Mouse (Mus musculus) midbrain, embryonic 14.5 days (tissue): ENCODE data around the gene Map4k4. TPM values are rescaled to one million over a fixed set of nuclear protein-coding genes. Genes with fewer than 3 reads are reported as not detected.

Source experiments
- ATAC-seq: fragments of 200-750 bp; cut with Nextera tagmentation; 2 replicates; pipeline ENCODE4 v1.8.0; 2017; ENCODE audit warnings: moderate number of reproducible peaks, moderate library complexity; ENCODE audit not compliant: low FRiP score, low TSS enrichment
- DNase-seq: peaks from one replicate; pipeline ENCODE4 v3.0.0-alpha.2; 2015
- H3K27ac ChIP-seq: fragments of 300-500 bp; sonication (generic); replicated peaks from 2 replicates; pipeline ENCODE4 v1.5.1; 2014; ENCODE audit warnings: mild to moderate bottlenecking, low read depth, low read length, moderate library complexity
- H3K27me3 ChIP-seq: fragments of 300-500 bp; sonication (generic); 2 replicates; pipeline ENCODE4 v1.6.1; 2014; ENCODE audit warnings: low read length, control low read depth, mixed read lengths; ENCODE audit not compliant: control insufficient read depth, insufficient read depth
- H3K36me3 ChIP-seq: fragments of 300-500 bp; sonication (generic); 2 replicates; pipeline ENCODE4 v1.6.1; 2014; ENCODE audit warnings: low read length, control low read depth; ENCODE audit not compliant: control insufficient read depth, insufficient read depth
- H3K4me1 ChIP-seq: fragments of 300-500 bp; sonication (generic); 2 replicates; pipeline ENCODE4 v1.6.1; 2014; ENCODE audit warnings: mild to moderate bottlenecking, antibody characterized with exemption, low read length, control low read depth; ENCODE audit not compliant: control insufficient read depth, insufficient read depth
- H3K4me2 ChIP-seq: fragments of 300-500 bp; sonication (generic); 2 replicates; pipeline ENCODE4 v1.6.1; 2014; ENCODE audit warnings: mild to moderate bottlenecking, low read length, moderate library complexity
- H3K4me3 ChIP-seq: fragments of 300-500 bp; sonication (generic); replicated peaks from 2 replicates; pipeline ENCODE4 v1.5.1; 2014; ENCODE audit warnings: low read depth, low read length
- H3K9ac ChIP-seq: fragments of 300-500 bp; sonication (generic); replicated peaks from 2 replicates; pipeline ENCODE4 v1.6.1; 2014; ENCODE audit warnings: mild to moderate bottlenecking, low read length, moderate library complexity
- H3K9me3 ChIP-seq: fragments of 300-500 bp; sonication (generic); 2 replicates; pipeline ENCODE4 v1.6.1; 2016; ENCODE audit warnings: low read length, control low read depth, mixed read lengths; ENCODE audit not compliant: control insufficient read depth
- WGBS: fragments of 180-500 bp; shearing (Covaris S2); extraction: QIAGEN DNeasy Blood & Tissue Kit; methylation state at CpG from one replicate; pipeline ENCODE4 v1.1.7; 2014; 5-methylcytosine and 5-hydroxymethylcytosine counted together
- polyA plus RNA-seq: library from polyadenylated mRNA; unstranded; fragments of >200 nt; fragmentation: Nextera tagmentation; extraction: Ambion mirVana; gene quantifications from 2 replicates; pipeline ENCODE4 v1.2.1, GENCODE M21; 2014

Map4k4 gene
- polyA plus RNA-seq, 1 experiment from 2014 or later, result 56.7 TPM

DNA sequence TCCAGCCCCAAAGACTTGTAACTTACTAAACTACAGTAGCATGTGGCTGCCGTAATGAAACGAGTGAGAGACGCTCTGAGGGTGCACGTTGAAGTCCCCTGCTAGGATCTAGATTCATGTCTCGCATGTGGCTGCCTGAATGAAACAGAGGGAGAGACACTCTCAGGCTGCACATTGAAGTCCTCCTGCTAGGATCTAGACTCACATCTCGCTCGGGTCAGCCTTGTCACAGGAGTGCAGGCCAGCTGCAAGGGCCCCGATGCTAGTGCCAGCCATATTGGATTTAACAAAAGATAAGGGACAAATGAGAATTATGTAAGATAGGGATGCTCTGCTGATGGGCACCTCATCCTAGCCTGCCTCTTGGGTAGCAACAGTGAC is 130.3 kb downstream of the Map4k4 start:
- peaks cover 25% of the 10 kb centered on the region for H3K36me3 ChIP-seq
- H3K27me3 ChIP-seq, result no peaks in the 10 kb centered on the region
- no peaks in the 10 kb centered on the region for H3K9me3 ChIP-seq
- H3K27ac ChIP-seq, result no peak overlapping the region
- no peak for ATAC-seq
- 92% methylated on average over 8 of the region's 8 CpGs for WGBS
- H3K9ac ChIP-seq, result no peak overlapping the region
- DNase-seq, result no peak
- H3K4me1 ChIP-seq, result no peaks in the 10 kb centered on the region
- no peak overlapping the region for H3K4me3 ChIP-seq
- no peak overlapping the region for H3K4me2 ChIP-seq

DNA sequence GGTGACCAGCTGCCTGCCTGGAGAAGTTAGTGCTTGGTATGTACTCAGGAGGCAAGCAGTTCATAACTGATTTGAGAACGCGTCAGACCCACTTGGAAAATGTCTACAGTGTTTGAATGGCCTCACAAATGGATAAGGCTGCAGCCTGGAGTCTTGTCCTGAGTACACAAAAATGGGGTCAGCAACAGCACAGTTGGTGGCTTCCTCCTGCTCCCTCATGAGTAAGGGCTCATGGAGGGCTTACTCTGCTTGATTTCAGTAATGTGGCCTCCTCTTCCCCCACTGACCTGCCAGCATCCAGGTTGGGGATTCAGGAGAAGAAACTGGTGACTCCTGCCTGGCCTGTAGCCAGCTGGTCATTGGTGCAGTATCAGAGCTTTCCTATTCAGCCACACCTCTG is 130.9 kb downstream of the Map4k4 start:
- peaks cover 19% of the 10 kb centered on the region for H3K36me3 ChIP-seq
- no peak overlapping the region for H3K27ac ChIP-seq
- ATAC-seq (no peak), DNase-seq (no peak)
- no peaks in the 10 kb centered on the region for H3K27me3 ChIP-seq
- H3K4me1 ChIP-seq, result no peaks in the 10 kb centered on the region
- no peaks in the 10 kb centered on the region for H3K9me3 ChIP-seq
- WGBS, result 96% methylated on average over 2 of the region's 2 CpGs
- H3K4me3 ChIP-seq, result no peak overlapping the region
- H3K4me2 ChIP-seq, result no peak overlapping the region
- H3K9ac ChIP-seq, result no peak overlapping the region

DNA sequence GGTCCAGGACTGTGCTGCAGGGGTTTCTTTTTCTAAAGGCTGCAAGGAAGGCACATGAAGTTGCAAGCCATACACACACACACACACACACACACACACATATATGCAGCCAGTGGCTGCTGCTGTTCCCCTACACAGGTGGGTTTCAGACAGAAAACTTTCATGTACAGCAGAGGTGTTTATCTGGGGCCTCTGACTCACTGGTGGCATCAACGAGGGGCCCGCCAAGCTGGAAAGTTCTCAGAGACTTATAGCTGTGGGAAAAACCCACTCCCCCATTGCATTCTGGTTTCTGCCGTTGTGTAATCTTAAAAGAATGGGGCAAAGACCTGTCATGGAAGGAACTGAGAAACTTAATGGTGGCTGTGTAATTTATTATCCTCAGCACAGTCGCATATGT is 132.6 kb downstream of the Map4k4 start:
- 84% methylated on average over 4 of the region's 4 CpGs for WGBS
- Histone ChIP-seq H3K27ac (no peak overlapping the region), H3K4me3 (no peak overlapping the region), H3K9ac (no peak overlapping the region), H3K4me2 (no peak overlapping the region), H3K9me3 (no peaks in the 10 kb centered on the region), H3K36me3 (peaks cover 2% of the 10 kb centered on the region; the same call in 1 of the 2 replicates), H3K27me3 (no peaks in the 10 kb centered on the region), H3K4me1 (no peaks in the 10 kb centered on the region)
- DNase-seq, result no peak
- ATAC-seq, result no peak

DNA sequence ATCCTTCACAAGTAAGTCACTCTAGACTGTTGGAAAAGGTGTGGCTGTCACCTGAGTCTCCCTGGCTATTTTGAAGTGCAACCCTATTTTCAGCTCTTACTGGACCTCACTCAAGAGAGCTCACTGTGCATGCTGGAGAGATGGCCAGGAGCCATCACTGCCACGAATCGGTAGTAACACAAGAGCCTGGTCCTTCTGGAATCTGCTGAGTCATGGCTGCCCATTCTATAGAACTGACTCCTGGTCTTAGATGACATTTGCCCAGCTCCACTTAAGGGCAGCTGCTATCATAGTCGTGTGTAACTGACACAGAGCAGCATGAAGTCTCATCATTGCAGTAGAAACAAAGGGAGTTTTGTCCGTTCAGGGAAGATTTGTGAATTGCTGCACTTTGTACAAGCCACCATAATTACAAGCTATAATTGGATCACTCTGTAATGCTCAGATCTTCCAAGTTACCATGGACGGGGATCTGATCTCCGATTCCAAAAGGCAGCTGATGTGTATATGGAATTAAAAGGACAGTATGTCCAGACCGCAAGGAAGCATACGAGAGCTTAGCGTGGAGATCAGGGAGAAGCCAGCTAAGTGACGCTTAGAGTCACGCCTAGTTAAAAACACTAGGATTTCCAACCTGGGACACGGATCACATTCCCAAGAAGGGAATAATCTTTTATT is 133.2 kb downstream of the Map4k4 start:
- Histone ChIP-seq H3K27me3 (no peaks in the 10 kb centered on the region), H3K9ac (no peak overlapping the region), H3K4me2 (no peak overlapping the region), H3K27ac (no peak overlapping the region), H3K4me3 (no peak overlapping the region), H3K36me3 (no peaks in the 10 kb centered on the region), H3K9me3 (no peaks in the 10 kb centered on the region), H3K4me1 (no peaks in the 10 kb centered on the region)
- ATAC-seq (no peak), DNase-seq (no peak)
- WGBS, result 69% methylated on average over 12 of the region's 12 CpGs

DNA sequence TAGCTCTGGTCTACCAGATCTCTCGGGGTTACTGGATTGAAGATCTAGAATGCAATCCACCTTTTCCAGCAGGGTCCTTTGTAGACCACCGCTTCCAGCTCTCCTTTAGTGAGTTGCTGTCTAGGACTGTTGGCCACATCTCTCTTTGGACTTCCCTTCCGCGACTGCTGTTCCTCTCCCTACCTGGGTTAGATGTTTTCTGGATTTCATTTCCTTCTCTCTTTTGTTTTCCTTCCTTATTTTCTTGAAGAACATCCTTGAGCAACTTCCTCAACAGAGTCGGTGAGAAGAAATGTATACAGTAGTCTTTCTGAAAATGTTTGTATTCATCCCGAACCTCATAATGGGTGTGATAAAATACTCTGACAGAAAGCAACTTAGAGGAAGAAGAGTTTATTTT is 137.1 kb downstream of the Map4k4 start:
- WGBS, result 97% methylated on average over 6 of the region's 6 CpGs

DNA sequence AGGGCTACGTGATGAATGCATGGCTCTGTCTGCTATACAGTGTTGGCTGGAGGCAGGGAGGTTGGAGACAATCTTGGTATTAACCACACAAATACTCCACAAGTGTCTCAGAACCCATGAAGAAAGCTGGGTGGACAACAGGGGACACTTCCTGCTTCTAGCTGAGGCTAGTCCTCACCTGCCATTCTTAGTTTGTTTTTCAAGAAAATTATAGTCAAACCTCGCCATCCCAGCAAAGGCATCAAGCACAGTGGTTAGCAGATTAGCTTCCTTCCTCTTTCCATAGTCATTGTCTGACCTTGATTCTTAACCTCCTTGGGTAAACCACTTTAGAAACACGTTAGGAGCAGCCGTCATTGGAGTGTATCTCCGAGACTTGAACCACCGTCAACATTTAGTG is 145.0 kb downstream of the Map4k4 start:
- H3K4me1 ChIP-seq, result no peaks in the 10 kb centered on the region
- H3K36me3 ChIP-seq, result no peaks in the 10 kb centered on the region
- H3K4me3 ChIP-seq, result no peak overlapping the region
- H3K27me3 ChIP-seq, result no peaks in the 10 kb centered on the region
- WGBS, result 89% methylated on average over 6 of the region's 6 CpGs
- DNase-seq (no peak), ATAC-seq (no peak)
- no peak overlapping the region for H3K27ac ChIP-seq
- no peak overlapping the region for H3K4me2 ChIP-seq
- H3K9ac ChIP-seq, result no peak overlapping the region
- H3K9me3 ChIP-seq, result no peaks in the 10 kb centered on the region

More for the DNA sequence above, 137.1 kb downstream of the Map4k4 start:
- Histone ChIP-seq H3K27me3 (no peaks in the 10 kb centered on the region), H3K4me1 (no peaks in the 10 kb centered on the region), H3K4me2 (no peak overlapping the region), H3K36me3 (no peaks in the 10 kb centered on the region), H3K4me3 (no peak overlapping the region), H3K9ac (no peak overlapping the region), H3K27ac (no peak overlapping the region), H3K9me3 (no peaks in the 10 kb centered on the region)
- DNase-seq, result no peak
- no peak for ATAC-seq

DNA sequence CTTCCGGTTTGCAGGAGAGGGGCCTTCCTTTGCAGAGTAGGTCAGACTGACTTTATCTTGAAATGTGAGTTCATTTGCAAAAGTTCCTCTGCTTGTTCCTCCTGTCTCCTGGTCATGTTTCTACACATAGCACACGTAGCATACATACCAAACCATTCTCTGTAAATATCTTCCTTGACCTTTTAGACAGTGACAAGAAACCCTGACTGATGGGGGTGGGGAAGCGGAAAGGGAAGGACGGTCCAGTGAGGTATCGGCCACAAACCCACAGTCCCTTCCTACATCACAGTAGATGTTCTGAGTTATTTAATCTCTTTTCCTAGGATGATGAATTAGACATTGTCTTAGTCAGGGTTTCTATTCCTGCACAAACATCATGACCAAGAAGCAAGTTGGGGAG is 145.9 kb downstream of the Map4k4 start:
- H3K27me3 ChIP-seq, result no peaks in the 10 kb centered on the region
- no peak overlapping the region for H3K9ac ChIP-seq
- no peaks in the 10 kb centered on the region for H3K36me3 ChIP-seq
- H3K4me2 ChIP-seq, result no peak overlapping the region
- no peak for DNase-seq
- WGBS, result 91% methylated on average over 5 of the region's 5 CpGs
- no peaks in the 10 kb centered on the region for H3K4me1 ChIP-seq
- no peak for ATAC-seq
- no peaks in the 10 kb centered on the region for H3K9me3 ChIP-seq
- no peak overlapping the region for H3K27ac ChIP-seq
- no peak overlapping the region for H3K4me3 ChIP-seq

DNA sequence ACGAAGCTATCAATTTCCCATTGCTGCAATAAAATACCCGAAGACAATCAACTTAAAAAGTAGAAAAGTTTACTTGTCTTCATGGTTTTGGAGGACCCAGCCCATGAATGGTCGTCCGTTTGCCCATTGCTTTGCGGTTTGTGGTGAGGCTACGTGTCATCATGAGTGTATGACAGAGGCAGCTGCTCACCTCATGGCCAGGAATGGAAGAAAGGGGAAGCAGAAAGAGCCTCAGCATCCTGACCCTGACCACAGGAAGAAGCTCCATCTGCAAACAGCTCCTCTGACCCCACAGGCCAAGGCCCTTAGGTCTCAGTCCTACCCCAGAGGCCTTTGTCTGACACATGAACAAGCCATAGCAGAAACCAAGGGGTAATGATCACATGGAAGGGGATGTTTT is 150.4 kb downstream of the Map4k4 start:
- no peak for ATAC-seq
- no peaks in the 10 kb centered on the region for H3K36me3 ChIP-seq
- H3K9me3 ChIP-seq, result no peaks in the 10 kb centered on the region
- H3K4me3 ChIP-seq, result no peak overlapping the region
- DNase-seq, result no peak
- no peak overlapping the region for H3K27ac ChIP-seq
- H3K27me3 ChIP-seq, result no peaks in the 10 kb centered on the region
- 95% methylated on average over 6 of the region's 6 CpGs for WGBS
- H3K4me2 ChIP-seq, result no peak overlapping the region
- no peak overlapping the region for H3K9ac ChIP-seq
- no peaks in the 10 kb centered on the region for H3K4me1 ChIP-seq

DNA sequence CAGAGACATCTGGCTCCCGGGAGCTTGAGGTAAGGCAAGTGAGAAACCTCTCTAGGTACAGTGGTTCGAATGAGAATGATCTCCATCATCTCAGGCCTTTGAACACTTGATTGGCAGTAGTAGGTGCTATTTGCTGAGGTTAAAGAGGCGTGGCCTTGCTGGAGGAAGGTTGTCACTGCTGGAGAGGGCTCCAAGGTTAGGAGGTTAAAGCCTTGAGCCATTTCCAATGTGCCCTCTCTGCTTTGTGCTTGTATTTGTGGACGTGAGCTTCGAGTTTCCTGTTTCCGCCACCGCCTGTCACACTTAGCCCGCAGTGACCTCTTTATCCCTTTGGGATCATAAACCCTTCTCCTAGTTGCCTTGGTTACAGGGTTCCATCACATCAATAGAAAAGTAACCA is 151.4 kb downstream of the Map4k4 start:
- H3K4me2 ChIP-seq, result no peak overlapping the region
- ATAC-seq (no peak), DNase-seq (no peak)
- H3K9ac ChIP-seq, result no peak overlapping the region
- H3K4me1 ChIP-seq, result no peaks in the 10 kb centered on the region
- no peak overlapping the region for H3K4me3 ChIP-seq
- no peaks in the 10 kb centered on the region for H3K9me3 ChIP-seq
- H3K36me3 ChIP-seq, result no peaks in the 10 kb centered on the region
- 78% methylated on average over 8 of the region's 8 CpGs for WGBS
- H3K27ac ChIP-seq, result no peak overlapping the region
- H3K27me3 ChIP-seq, result no peaks in the 10 kb centered on the region
